Mouse (Mus musculus) cerebellum, postnatal 10 days (tissue): ENCODE measurements around the gene Marveld2.

Source experiments
- DNase-seq, 2 experiments: peaks; one replicate each; pipeline ENCODE4 v3.0.0; 2021; ENCODE audit warnings: mixed read lengths in 2 of 2

The Marveld2 gene

GRCm38 (mm10) chr13:100616181-100617087 lies at the start of gene Marveld2:
Gene Marveld2, minus strand, starts transcription at chr13:100616971.
- peak; percentile 71 for DNase-seq

DNA sequence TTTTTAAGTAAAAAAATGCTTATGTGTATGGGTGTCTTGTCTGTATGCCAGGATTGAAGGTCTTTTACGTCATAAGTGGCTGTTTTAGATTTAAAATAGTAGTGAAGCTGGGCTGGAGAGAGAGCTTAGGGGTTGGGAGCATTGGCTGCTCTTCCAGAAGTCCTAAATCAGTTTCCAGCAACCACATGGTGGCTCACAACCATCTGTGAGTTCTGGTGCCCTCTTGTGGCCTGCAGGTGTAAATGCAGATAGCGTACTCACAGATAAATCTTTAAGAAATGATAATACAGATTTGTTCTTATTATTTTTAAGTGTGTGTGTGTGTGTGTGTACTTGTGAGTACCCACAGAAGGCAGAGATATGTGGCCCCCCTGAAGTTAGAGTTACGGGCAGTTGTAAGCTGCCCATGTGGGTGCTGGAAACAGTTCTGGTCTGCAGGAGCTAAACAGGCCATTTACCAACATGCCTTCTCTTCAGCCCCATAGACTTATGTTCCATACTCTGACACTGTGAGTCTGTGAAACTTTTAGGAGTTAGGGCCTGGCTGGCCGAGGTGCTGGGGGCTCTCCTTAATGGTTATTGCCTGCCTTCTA lies 43.2 kb upstream of the Marveld2 start:
- peak; percentile 75 to 83 for DNase-seq

GRCm38 (mm10) chr13:100658091-100658490 lies 41.3 kb upstream of the Marveld2 start:
- DNase-seq, result no peak

DNA sequence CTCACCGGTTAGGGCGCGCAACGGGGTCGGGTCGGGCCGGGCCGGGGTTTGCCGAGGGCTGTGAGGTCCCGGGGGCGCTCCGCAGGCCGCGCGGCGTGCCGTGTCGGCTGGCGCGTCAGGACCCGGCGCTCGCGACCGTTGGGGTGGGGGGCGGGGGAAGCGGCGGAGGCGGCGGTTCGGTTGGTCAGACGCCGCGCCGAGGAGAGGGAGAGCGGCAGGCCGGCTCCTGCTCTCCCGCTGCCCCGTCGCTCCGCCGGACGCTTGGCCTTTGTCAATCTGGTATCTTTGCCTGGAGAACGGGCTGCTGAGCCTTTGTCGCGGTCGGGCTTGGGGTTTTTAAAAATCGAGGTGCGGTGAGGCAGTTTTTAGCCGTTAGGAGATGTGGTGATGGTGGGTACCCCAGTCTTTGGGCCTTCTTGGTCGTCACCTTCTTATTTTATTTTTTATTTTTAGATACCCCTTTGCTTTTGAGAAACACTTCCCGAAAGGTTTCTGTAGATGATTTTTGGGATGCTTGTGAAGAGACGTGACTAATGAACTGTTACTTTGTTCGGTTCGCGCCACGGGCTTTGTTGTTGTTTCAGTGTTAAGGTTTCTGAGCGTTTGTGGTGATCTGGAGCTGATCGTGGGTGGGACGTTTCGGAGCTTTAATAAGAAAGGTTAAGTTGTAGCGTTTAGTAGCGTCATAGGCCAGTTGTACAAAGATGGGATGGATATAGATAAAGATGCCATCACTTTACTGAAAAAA lies 34.8 kb upstream of the Marveld2 start, which contains the start of gene Taf9:
TSS of gene Taf9 (plus strand) at position 141 of the 748 bp plus-strand sequence.
- DNase-seq, result no peak

DNA sequence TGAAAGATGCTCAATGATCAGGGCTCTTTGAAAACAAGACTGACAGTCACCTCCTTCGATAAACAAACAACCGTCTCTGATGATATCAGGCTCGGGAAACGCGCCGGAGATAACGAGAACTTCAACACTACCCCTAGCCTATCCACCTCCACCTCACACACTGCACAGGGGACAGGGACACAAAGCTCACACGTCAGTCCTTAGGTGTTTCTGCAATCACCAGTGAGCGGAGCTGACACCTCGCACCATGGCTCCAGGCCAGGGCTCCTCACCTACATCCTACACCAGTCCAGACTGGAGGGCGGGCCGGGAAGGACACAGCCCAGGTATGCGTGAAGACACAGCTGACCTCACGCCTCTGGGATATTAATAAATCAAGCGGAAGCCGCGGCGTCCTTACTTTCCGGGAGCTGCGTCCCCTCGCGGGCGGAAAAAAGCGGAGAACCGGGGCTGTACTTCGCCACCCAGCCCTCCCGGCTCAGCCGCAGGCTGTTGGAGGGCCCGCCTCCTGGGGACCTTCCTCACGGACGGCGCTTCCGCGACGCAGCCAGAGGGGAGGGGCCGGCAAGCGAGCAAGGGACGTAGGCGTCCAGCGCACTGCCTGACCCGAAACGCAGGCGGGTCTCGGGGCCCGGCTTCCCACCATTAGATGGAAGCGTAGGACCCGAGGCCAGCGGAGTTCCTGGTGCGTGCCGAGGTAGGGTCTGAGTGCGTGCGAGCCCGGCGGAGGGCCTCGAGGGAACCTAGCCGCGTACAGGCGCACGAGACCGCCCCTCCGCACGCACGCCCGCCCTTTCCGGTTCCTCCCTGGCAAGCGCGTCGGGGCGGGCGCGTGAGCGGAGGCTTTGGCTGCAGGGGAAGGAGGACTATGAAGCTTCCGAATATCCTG lies 34.0 kb upstream of the Marveld2 start, which contains the start of the genes Ak6 and Rad17:
TSS of gene Ak6 (plus strand) at position 430 of the 889 bp plus-strand sequence.
TSS of gene Rad17 (minus strand) at position 502 of the 889 bp plus-strand sequence.
- DNase-seq, result peak; percentile 96 to 98

- DNase-seq, result no peak
These were observed 31.5 kb upstream of the Marveld2 start for GRCm38 (mm10) chr13:100648223-100648622.

DNA sequence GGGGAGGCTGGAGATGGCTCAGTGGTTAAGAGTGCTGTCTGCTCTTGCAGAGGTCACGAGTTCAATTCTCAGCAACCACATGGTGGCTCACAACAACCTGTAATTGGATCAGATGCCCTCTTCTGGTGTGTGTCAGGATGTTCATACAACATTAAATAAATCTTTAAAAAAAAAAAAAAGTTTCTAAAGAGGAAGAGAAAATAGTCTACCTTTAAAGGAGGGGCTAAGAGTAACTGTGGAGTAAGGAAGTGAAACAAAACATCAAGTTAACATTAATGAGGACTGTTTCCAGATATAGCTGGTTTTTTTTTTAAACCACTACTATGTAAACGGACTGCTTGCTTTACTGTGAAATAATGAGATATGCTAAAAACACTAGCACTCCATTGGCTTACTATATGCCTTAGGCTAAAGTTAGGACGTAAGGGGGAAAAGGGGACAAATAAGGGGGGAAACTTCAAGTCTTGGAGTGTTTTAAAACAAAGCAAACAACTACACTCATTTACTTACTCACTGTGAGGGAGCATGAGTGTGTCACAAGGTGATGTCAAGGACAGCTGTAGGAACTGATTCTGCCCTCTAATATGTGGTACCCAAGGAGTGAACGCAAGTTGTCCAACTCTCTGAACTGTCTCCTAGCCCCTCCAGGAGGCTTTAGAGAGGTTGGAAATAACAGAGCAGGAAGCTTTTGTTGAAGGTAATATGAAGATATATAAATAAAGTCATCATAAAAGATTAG lies 25.9 kb upstream of the Marveld2 start:
- no peak for DNase-seq

GRCm38 (mm10) chr13:100634106-100634691 lies 17.4 kb upstream of the Marveld2 start:
- DNase-seq, result no peak

DNA sequence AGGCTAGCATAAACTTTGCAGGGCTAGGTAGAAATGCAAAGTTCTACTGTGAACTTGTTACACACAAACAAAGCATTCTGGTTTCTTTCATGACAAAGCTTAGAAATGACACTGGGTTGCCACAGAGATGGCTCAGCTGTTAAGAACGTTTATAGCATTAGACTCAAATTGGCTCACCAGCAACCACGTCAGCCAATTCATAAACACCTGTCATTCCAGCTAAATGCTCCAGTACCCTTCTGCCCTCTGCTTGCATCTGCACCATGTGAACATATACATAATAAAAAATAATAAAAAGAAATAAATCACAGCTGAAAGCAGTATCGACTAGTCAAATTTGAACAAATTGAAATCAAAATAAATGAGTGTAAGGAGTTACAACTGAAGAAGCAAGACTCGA lies 5.5 kb upstream of the Marveld2 start:
- DNase-seq, result no peak

DNA sequence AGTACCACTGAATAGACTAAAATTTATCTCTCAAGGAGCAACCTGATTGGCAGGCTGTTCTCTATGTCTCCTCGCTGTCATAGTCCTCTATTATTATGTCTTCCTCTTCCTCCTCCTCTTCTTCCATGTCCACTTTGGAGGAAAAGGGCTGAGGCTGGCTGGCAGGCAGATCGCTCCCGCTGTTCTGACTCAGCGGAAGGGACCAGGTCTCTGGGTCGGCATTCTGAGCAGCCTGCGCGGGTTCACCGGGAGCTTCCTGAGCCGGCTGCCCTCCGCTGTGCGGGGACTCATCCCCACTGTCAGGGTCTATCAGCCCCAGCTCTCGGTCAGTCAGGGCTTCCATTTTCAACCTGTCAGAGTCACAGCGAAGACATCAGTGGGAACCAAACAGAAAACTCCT lies 812 bp upstream of the Marveld2 start:
- no peak for DNase-seq

DNA sequence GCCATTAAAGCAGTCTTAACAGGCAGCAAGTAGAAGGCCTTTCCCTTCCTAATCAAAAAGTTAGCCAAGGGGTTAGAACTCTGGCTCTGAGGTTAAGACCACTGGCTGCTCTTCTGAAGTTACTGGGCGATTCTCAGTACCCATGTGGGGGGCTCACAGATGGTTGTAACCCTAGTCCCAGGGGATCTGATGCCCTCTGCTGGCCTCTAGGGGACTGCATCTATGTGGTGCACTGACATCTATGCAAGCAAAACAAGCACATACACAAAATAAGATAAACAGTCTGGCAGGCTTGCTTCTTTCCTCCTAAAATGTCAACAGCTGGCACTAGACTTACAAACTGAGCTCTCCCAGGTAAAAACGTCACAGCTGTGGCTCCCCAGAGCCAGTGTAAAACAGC lies 3.9 kb downstream of the Marveld2 start:
- peak in 1 of 2 experiments; percentile 13 for DNase-seq

DNA sequence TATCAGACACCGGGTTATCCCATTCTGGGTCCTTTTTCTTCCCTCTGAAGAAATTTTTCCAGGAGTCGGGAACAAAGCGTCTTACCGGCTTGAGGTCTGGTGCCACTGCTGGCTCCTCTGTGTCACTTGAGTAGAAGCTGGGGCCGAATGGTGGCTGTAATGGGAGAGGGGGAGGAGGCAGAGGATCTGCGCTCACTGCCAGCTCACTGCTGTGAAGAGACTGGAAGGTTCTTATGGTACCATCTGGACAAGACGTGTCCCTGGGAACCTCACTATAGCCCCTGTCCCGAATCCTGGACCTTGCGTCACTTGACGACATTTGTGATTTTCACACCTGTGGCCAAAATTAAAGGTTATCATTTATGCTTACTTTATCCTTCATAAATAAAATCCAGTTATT lies 4.5 kb downstream of the Marveld2 start:
- DNase-seq, result peak; percentile 60 to 70

DNA sequence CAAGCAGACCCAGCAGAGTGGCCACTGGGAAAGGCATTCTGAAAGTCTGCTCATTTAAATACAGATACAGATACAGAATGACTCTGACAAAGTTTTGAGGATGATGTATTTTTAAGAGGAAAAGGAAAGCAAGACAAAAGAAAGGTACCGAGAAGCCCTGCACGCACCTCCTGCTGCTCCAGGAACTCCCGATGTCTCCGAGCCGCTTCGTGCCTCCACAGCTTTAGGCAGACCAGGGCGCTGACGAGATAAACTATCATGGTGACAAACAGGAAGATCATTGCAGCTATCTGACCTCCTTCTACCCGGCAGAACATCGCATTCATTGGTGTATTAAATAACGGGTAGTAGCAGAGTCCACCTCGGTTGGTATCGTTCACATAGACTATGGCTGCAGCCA lies 5.5 kb downstream of the Marveld2 start:
- DNase-seq, result no peak

GRCm38 (mm10) chr13:100607756-100608155 lies 9.0 kb downstream of the Marveld2 start:
- no peak for DNase-seq

GRCm38 (mm10) chr13:100605845-100606244 lies 10.9 kb downstream of the Marveld2 start:
- DNase-seq, result no peak

GRCm38 (mm10) chr13:100603738-100604095 lies 13.1 kb downstream of the Marveld2 start:
- no peak for DNase-seq

GRCm38 (mm10) chr13:100603031-100603737 lies 13.6 kb downstream of the Marveld2 start:
- DNase-seq, result no peak

GRCm38 (mm10) chr13:100602239-100602902 lies 14.4 kb downstream of the Marveld2 start:
- no peak for DNase-seq

DNA sequence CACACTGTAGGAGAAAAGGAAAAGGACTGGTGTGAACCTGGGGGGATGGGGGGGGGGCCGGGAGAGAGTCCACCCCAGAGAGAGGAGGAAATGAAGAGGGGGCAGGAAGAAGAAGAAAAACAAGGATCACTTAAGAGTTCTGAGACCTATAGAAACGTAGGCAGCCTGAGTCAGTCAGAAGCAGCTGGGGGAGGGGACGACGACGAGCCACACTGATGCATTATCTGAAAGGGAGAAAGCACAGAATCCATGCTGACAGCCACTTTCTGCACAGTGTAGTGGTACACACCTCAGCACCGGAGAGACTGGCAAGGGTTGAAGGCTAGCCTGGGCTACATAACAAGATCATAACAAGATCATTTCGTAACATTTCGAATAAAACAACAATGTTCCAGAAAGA lies 15.7 kb downstream of the Marveld2 start:
- no peak for DNase-seq

DNA sequence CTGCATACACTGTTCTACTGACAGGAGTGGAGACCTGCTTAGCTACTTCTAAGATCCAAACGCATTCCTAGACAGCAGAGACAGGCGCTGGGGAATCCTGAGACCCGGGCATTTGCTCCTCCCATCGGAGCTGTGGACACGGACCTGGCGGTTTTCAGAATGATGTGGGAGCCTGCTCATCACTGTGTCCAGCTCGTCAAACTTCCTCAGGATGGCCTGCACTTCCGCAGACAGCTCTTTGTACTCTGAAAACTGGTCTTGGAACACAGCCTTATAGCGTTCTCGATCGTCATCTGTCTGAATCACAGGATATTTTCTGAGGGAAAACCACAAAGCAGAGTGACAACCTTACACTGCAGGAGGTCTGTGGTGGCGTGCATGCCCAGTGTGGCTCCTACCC lies 16.5 kb downstream of the Marveld2 start:
- no peak for DNase-seq
